In genomic region chr3:137991183-137991582, GRCm38 (mm10) we compare ENCODE assay signal across 8 mouse cellular contexts. TPM values are rescaled to one million over a fixed set of nuclear protein-coding genes. Genes with fewer than 3 reads are reported as not detected.
DNase-seq lines count a peak whose midpoint lies in the region; ATAC-seq and TF ChIP-seq lines count a peak whose summit lies in the region.

No protein-coding gene starts in this region.

- no peak for TF ChIP-seq EP300 in lung, postnatal 0 days (IDR thresholded peaks at IDR 0.05)

- no peak overlapping the region for H3K4me2 ChIP-seq in lung, postnatal 0 days (replicated peaks; ENCODE audit: low read depth, low read length)

- no peak overlapping the region for H3K9ac ChIP-seq in lung, postnatal 0 days (replicated peaks; ENCODE audit: low read depth)

- peaks cover 14% of the 10 kb centered on the region; the same call in 1 of the 2 replicates for H3K4me1 ChIP-seq in hindbrain, embryonic 10.5 days (replicated peaks)
- H3K4me1 ChIP-seq in lung, postnatal 0 days (ENCODE audit: insufficient read depth, low read depth, low read length) = no peaks in the 10 kb centered on the region

- WGBS in hindbrain, embryonic 10.5 days = 16% methylated on average over 11 of the region's 11 CpGs
- WGBS in lung, postnatal 0 days = 10% methylated on average over 11 of the region's 11 CpGs

- H3K9me3 ChIP-seq in hindbrain, embryonic 10.5 days = no peaks in the 10 kb centered on the region
- H3K9me3 ChIP-seq in lung, postnatal 0 days (ENCODE audit: low read length) = no peaks in the 10 kb centered on the region

- TF ChIP-seq CTCF in lung, postnatal 0 days (IDR thresholded peaks at IDR 0.05) = peak; percentile 98

- peak; percentile 94 for ATAC-seq in lung, postnatal 0 days

- peak; percentile 95 for DNase-seq in MEL-GATA-1-ER (ENCODE audit: extremely low read depth, low read depth)
- peak; percentile 89 for DNase-seq in cerebellum, adult 8-10 months
- peak; percentile 69 to 93 for DNase-seq in frontal cortex, adult 2 months (ENCODE audit: extremely low spot score in 1 of 2, low spot score in 1 of 2)
- peak; percentile 81 for DNase-seq in hindbrain, embryonic 10.5 days (ENCODE audit: low spot score)
- peak; percentile 83 for DNase-seq in layer of hippocampus, adult 9-11 months
- peak; percentile 93 for DNase-seq in lung, postnatal 0 days (ENCODE audit: low spot score)
- DNase-seq in retina, adult 2 months (ENCODE audit: low read depth, low spot score) = peak; percentile 41
- peak; percentile 92 for DNase-seq in thymus, postnatal 25 days

- no peak overlapping the region for H3K27ac ChIP-seq in hindbrain, embryonic 10.5 days
- H3K27ac ChIP-seq in lung, postnatal 0 days (ENCODE audit: low read length) = no peak overlapping the region

- no peaks in the 10 kb centered on the region for H3K27me3 ChIP-seq in hindbrain, embryonic 10.5 days (ENCODE audit: insufficient read depth, poor library complexity, severe bottlenecking)
- H3K27me3 ChIP-seq in lung, postnatal 0 days (replicated peaks; ENCODE audit: insufficient read depth, low read length) = no peaks in the 10 kb centered on the region

- H3K36me3 ChIP-seq in hindbrain, embryonic 10.5 days = no peaks in the 10 kb centered on the region
- no peaks in the 10 kb centered on the region for H3K36me3 ChIP-seq in lung, postnatal 0 days (ENCODE audit: insufficient read depth, low read length)

- H3K4me3 ChIP-seq in hindbrain, embryonic 10.5 days = no peak overlapping the region
- no peak overlapping the region for H3K4me3 ChIP-seq in lung, postnatal 0 days (ENCODE audit: low read depth, low read length)

RNA-seq across cellular contexts. Expression of gene Dapp1, which starts 9.8 kb away (rescaled TPM):
- 5.4 and 6.4 TPM in 2 replicates for polyA plus RNA-seq in frontal cortex, adult 2 months (2012; rRNA removed)
- 2.3 and 2.4 TPM in 2 replicates for polyA plus RNA-seq in hindbrain, embryonic 10.5 days (2016; fragmentation: Nextera tagmentation; extraction: Ambion mirVana)
- polyA plus RNA-seq in lung, postnatal 0 days (2015; fragmentation: Nextera tagmentation; extraction: Ambion mirVana) = 7.9 and 8.9 TPM in 2 replicates

Comparison
In these comparisons a context has a peak if more than half of its experiments do, and no peak if none do; other contexts are left out.
1. DNase-seq: peak in every context shown above with its lines; median percentile 95 in MEL-GATA-1-ER; 93 in lung, postnatal 0 days; 92 in thymus, postnatal 25 days; 89 in cerebellum, adult 8-10 months; 83 in layer of hippocampus, adult 9-11 months; 81 in frontal cortex, adult 2 months; 81 in hindbrain, embryonic 10.5 days; 41 in retina, adult 2 months.